Mouse (Mus musculus): ENCODE data around the gene Phactr4. TPM values are rescaled to one million over a fixed set of nuclear protein-coding genes. Genes with fewer than 3 reads are reported as not detected.
A peak's percentile ranks its signal among the peaks of the same experiment; 100 is the strongest.

The Phactr4 gene
- polyA plus RNA-seq, 1 experiment from 2014 or later = 27.3 TPM

DNA sequence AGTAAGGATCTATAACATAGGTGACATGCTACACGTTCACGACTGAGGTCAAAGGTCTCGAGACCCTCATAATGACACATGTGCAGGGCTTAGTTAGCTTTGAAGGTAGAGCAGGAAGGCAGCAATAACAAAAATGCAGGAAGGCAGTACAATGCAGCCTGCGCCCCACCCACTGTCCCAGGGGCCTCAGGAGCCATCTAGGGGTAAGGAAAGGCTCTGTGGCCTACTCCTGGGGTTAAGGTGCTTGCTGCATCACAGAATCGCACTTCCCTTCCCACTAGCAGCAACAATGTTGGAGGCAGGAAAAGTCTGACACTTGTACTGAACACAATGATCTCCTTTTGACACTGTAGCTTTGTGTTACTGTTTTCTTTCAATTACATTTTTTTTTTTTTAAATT, 34.7 kb downstream of the Phactr4 start:
- no peak overlapping the region for H3K9ac ChIP-seq
- H3K4me3 ChIP-seq (replicated peaks) = no peak overlapping the region
- H3K4me1 ChIP-seq = peaks cover 15% of the 10 kb centered on the region
- H3K27ac ChIP-seq = peak overlapping the region; percentile 41
- WGBS = 71% methylated on average over 5 of the region's 5 CpGs
- no peaks in the 10 kb centered on the region for H3K9me3 ChIP-seq (replicated peaks)
- no peak overlapping the region for H3K4me2 ChIP-seq
- ATAC-seq (replicated peaks; ENCODE audit: low FRiP score) = no peak
- peaks cover 40% of the 10 kb centered on the region for H3K36me3 ChIP-seq
- no peaks in the 10 kb centered on the region for H3K27me3 ChIP-seq

DNA sequence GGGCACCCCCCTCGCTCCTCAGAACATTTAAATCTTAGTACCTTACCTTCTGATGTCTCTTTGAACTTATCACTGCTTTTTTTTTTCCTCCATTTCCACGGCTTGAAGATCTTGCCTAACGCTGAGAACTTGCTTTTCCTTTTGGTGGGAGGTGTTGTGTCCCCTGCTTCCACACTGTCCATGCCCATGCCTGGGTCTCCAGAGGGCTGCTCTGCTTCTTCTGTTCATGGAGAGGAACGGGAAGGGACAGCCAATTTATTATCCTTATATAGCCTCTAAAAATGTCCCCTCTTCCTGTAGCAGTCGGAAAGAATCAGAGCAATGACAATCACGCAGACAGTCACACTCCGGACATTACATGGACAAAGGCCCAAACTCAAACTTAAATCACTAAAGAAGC, 35.4 kb downstream of the Phactr4 start:
- H3K9me3 ChIP-seq (replicated peaks) = no peaks in the 10 kb centered on the region
- no peak overlapping the region for H3K4me3 ChIP-seq (replicated peaks)
- 70% methylated on average over 7 of the region's 7 CpGs for WGBS
- no peak overlapping the region for H3K4me2 ChIP-seq
- no peak overlapping the region for H3K9ac ChIP-seq
- H3K27ac ChIP-seq = 0 out of 2 replicates have a peak overlapping the region, but pooled peaks have one; percentile 41
- H3K27me3 ChIP-seq = no peaks in the 10 kb centered on the region
- ATAC-seq (replicated peaks; ENCODE audit: low FRiP score) = no peak
- peaks cover 15% of the 10 kb centered on the region for H3K4me1 ChIP-seq
- peaks cover 41% of the 10 kb centered on the region for H3K36me3 ChIP-seq

DNA sequence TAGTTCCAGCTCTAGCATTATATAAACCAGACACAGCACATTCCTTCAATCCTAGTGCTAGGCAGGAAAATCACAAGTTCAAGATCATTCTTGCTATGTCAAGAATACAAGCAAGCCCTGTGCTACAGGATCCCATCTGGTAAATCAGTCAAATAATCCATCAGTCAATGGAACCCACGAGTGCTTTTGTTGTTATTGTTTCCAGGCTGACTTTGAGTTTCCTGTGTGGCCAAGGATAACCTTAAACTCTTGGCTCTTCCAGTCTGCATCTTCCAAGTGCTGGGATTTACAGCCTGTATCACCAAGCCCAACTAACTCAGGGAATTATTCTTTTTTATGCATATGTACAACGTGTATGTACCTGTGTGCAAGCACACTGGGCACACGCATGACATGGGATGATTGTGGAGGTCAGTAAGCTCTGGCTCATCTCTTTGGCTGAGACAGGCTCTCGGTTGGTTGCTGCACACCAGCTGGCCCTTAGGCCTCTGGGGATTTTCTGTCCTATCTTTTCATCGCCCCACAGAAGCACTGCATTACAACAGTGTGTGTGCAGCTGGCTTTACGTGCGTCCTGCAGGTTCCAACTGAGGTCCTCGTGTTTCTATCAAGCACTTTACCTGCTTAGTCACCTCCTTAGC, 36.4 kb downstream of the Phactr4 start:
- no peak for ATAC-seq (replicated peaks; ENCODE audit: low FRiP score)
- Histone ChIP-seq H3K36me3 (peaks cover 45% of the 10 kb centered on the region), H3K27ac (no peak overlapping the region), H3K9me3 (replicated peaks) (no peaks in the 10 kb centered on the region), H3K4me2 (no peak overlapping the region), H3K9ac (no peak overlapping the region), H3K4me1 (peaks cover 15% of the 10 kb centered on the region), H3K4me3 (replicated peaks) (no peak overlapping the region), H3K27me3 (no peaks in the 10 kb centered on the region)
- WGBS = 76% methylated on average over 8 of the region's 8 CpGs

DNA sequence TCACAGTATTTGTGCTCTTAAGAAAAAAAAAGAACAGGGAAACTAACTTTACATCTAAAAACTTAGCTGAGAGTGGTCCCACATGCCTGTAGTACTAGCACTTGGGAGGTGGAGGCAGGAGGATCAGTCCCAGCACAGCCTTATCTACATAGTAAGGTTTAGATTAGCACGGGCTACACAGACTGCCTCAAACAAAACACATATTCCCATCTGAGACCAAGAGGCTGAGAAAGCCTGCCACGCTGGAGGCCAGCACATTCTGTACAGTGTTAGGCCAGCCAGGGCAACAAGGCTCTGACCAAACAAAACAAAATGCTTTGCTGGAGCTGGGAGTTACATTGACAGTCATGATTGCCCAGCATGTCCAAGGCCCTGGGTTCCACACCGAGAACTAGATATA, 38.8 kb downstream of the Phactr4 start:
- no peak overlapping the region for H3K27ac ChIP-seq
- H3K36me3 ChIP-seq = peaks cover 49% of the 10 kb centered on the region
- 93% methylated on average over 3 of the region's 3 CpGs for WGBS
- H3K27me3 ChIP-seq = no peaks in the 10 kb centered on the region
- no peak overlapping the region for H3K4me3 ChIP-seq (replicated peaks)
- H3K9me3 ChIP-seq (replicated peaks) = no peaks in the 10 kb centered on the region
- peaks cover 9% of the 10 kb centered on the region for H3K4me1 ChIP-seq
- no peak overlapping the region for H3K9ac ChIP-seq
- no peak for ATAC-seq (replicated peaks; ENCODE audit: low FRiP score)
- no peak overlapping the region for H3K4me2 ChIP-seq

DNA sequence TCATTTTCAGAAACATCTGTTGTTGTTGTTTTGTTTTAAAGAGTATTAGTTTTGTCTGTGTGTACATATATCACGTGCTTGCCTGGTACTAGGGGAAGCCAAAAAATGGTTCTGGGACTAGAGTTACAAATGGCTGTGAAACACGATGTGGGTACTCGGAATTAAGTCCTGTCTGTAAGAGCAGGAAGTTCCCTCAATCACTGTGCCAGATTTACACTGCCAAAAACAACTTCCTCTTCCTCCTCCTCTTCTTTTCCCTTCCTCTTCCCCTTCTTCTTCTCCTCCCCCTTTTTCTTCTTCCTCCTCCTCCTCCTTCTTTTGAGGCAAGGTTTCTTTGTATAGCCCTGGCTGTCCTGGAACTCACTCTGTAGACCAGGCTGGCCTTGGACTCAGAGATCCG, 40.0 kb downstream of the Phactr4 start:
- Histone ChIP-seq H3K27me3 (no peaks in the 10 kb centered on the region), H3K4me3 (replicated peaks) (no peak overlapping the region), H3K9ac (no peak overlapping the region), H3K27ac (no peak overlapping the region), H3K4me1 (peaks cover under 1% of the 10 kb centered on the region; the same call in 1 of the 2 replicates), H3K4me2 (no peak overlapping the region), H3K9me3 (replicated peaks) (no peaks in the 10 kb centered on the region), H3K36me3 (peaks cover 60% of the 10 kb centered on the region)
- no peak for ATAC-seq (replicated peaks; ENCODE audit: low FRiP score)
- WGBS = 83% methylated on average over 4 of the region's 4 CpGs

DNA sequence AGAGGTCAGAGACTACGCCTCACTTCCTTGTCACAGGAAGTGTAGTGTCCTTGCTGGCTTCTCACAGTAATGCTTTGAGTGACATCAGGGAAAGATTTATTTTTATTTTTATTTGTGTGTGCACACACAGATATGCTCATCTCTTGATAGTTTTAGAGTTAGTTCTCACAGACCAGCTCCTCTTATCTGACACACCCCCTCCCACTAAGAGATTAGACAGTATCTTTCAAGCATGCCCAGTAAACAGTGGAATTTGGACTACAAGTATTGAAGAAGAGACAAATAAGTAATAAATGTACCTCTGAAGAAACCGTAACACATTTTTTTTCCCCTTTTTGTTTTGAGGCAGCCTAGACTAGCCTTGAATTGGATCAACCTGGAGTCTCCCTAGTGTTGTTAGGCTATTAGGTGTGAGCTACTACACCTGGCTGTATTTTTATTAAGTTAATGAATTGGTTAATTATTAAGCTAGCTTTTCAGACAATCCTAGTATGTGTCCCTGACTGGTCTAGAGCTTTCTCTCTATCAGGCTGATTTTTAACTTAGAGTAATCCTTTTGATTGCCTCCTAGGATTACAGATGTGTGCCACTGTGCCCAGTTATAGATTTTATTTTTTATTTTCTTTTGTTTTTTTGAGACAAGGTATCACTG, 41.2 kb downstream of the Phactr4 start:
- H3K9me3 ChIP-seq (replicated peaks) = no peaks in the 10 kb centered on the region
- no peak for ATAC-seq (replicated peaks; ENCODE audit: low FRiP score)

DNA sequence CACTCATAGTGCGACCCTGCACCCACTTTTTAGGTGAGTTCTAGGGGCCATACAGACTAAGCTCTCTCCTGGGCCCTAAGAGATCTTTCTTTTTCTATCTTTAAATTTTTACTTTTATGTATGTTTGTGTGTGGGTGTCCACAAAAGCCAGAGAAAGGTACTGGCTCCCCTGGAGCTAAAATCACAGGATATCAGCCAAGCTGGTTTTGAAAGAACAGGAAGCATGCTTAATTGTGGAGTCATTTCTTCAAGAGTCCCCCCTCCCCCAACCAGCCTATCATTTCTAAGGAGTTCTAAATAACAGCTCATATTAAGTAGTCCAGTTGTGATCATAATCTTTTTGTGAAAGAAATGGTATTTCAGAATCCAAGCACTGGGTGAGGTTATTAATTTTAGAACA, 48.5 kb downstream of the Phactr4 start:
- H3K27ac ChIP-seq = no peak overlapping the region
- 97% methylated on average over 1 of the region's 1 CpGs for WGBS
- no peak overlapping the region for H3K4me2 ChIP-seq
- peaks cover 89% of the 10 kb centered on the region for H3K36me3 ChIP-seq
- no peak overlapping the region for H3K9ac ChIP-seq
- H3K4me1 ChIP-seq = no peaks in the 10 kb centered on the region
- no peaks in the 10 kb centered on the region for H3K27me3 ChIP-seq
- ATAC-seq (replicated peaks; ENCODE audit: low FRiP score) = no peak
- H3K9me3 ChIP-seq (replicated peaks) = no peaks in the 10 kb centered on the region
- no peak overlapping the region for H3K4me3 ChIP-seq (replicated peaks)

More for the DNA sequence above, 41.2 kb downstream of the Phactr4 start:
- H3K9ac ChIP-seq = no peak overlapping the region
- WGBS = 92% methylated on average over 2 of the region's 2 CpGs
- no peak overlapping the region for H3K4me3 ChIP-seq (replicated peaks)
- H3K4me1 ChIP-seq = no peaks in the 10 kb centered on the region
- H3K4me2 ChIP-seq = no peak overlapping the region
- H3K27ac ChIP-seq = no peak overlapping the region
- H3K27me3 ChIP-seq = no peaks in the 10 kb centered on the region
- peaks cover 62% of the 10 kb centered on the region for H3K36me3 ChIP-seq

DNA sequence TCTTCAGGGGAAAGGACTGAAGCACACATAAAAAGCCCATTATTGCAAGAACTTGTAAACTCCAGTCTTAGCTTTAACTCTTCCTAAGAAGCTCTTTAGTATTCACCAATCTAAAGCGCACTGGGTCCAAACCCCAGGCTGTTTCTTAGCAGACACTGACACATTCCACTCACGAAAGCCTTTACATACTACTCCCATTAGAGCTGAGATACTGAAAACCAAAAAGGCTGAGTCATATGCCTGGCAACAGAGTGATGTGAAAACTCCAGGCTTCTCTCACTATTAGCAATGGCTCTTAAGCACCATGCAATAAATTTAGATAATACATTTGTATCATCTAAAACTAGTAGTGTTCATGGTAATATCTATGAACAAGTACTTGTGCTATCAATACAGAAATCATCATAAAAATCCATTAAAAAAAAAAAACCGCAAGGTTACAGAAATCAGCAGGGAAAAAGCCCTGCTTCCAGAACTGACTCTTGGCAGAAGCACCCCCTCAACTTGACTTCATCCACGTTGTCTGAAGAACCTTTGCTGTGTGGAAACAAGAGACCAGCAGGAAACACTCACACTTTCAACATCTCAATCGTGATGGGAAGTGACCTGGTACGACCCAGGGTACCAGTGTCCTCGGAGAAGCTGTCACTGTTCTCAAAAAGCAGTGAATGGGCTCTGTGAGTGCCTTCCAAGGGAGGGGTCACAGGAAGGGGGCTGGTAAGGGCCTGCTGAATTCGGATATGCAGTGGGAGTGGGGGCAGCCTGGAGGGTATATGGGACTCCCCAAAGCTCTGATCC, 52.1 kb downstream of the Phactr4 start:
- ATAC-seq (replicated peaks; ENCODE audit: low FRiP score) = no peak
- 76% methylated on average over 8 of the region's 8 CpGs for WGBS
- H3K4me1 ChIP-seq = no peaks in the 10 kb centered on the region
- H3K4me2 ChIP-seq = no peak overlapping the region
- H3K9me3 ChIP-seq (replicated peaks) = no peaks in the 10 kb centered on the region
- H3K9ac ChIP-seq = no peak overlapping the region
- no peak overlapping the region for H3K27ac ChIP-seq
- H3K4me3 ChIP-seq (replicated peaks) = no peak overlapping the region
- H3K27me3 ChIP-seq = no peaks in the 10 kb centered on the region
- peaks cover 96% of the 10 kb centered on the region for H3K36me3 ChIP-seq

DNA sequence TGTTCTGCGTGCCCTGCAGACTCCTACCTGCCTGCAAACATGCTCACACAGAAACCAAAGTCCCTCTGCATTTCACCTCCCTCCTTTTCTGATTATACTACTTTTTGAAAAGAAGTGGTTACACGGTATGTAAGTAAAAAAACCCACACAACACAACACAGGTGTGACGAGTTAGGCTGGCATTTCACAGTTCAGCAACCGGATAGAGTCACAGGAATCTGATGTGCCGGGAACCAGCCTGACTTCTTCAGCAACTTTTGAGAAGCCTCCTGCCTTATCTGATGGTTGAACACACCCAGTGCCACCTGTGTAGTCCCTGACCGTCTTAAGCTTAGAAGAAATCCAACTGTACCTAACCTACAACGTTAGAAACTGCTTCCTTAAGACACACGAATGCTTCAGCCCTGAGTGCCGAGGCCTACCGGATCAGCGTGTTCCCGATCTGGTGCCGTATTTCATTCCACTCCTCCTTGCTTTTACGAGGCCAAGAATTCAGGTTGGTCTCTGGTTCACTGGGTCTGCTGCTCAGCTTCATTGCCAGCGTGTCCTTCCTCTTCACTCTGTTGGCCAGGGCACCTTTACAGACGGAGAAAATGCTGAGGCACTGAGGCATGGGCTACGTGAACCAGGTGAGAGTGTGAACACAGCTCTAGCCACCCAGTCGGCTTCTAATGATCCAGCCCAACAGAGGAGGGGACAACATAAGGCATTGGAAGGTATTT, 54.6 kb downstream of the Phactr4 start:
- no peaks in the 10 kb centered on the region for H3K27me3 ChIP-seq
- WGBS = 65% methylated on average over 18 of the region's 18 CpGs
- no peaks in the 10 kb centered on the region for H3K4me1 ChIP-seq
- no peaks in the 10 kb centered on the region for H3K9me3 ChIP-seq (replicated peaks)
- no peak overlapping the region for H3K4me2 ChIP-seq
- no peak for ATAC-seq (replicated peaks; ENCODE audit: low FRiP score)
- no peak overlapping the region for H3K27ac ChIP-seq
- peaks cover 96% of the 10 kb centered on the region for H3K36me3 ChIP-seq
- H3K9ac ChIP-seq = no peak overlapping the region
- H3K4me3 ChIP-seq (replicated peaks) = no peak overlapping the region

DNA sequence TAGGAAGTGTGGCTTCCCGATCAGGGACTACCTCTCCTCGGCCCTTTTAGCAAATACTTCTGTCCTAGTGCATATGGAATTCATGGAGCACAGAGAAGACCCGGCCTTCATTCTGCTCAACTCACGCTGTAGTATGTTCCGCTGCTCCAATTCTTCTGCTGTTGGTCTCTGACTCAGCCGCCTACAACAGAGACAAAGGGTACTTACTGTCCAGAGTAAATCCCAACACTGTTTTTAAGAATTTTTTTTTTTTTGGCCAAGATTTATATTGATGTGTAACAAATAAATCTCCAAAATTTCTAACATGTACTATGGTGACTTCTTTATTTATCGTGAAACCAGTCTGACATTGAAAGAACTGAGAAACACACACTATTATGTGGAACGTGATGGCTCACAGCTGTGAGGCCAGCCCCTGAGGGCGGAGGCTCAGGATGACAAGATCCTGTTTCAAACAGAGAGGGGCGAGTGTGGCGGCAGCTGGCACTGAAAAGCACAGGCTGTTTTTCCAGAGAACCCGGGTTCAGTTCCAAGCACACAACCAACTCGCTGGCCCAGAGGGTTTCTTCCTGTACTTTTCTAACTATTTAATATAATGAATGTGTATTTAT, 56.7 kb downstream of the Phactr4 start:
- ATAC-seq (replicated peaks; ENCODE audit: low FRiP score) = no peak
- Histone ChIP-seq H3K36me3 (peaks cover 94% of the 10 kb centered on the region), H3K9me3 (replicated peaks) (no peaks in the 10 kb centered on the region), H3K27ac (0 out of 2 replicates have a peak overlapping the region, but pooled peaks have one; percentile 45), H3K4me3 (replicated peaks) (no peak overlapping the region), H3K9ac (no peak overlapping the region), H3K27me3 (no peaks in the 10 kb centered on the region), H3K4me1 (no peaks in the 10 kb centered on the region), H3K4me2 (no peak overlapping the region)
- 56% methylated on average over 13 of the region's 13 CpGs for WGBS

DNA sequence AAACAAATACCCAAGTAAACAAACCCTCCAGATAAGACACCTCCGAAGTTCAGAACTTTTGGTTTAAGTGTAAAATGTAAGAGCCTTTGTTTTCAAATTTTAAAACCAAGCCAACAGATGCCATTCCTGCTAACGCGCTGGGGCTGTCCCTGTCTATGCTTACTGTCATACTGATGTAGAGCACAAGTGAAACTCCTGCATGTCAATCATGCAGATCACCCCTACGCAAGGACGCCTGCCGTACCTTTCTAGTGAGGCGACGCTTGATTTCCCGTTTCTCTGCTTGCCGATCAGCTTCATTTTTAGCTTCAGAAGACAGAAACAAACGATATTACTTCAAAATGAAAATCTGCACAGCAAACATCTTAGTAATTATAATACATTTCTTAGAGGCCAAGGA, 58.8 kb downstream of the Phactr4 start:
- WGBS = 96% methylated on average over 11 of the region's 11 CpGs
- ATAC-seq (replicated peaks; ENCODE audit: low FRiP score) = no peak
- Histone ChIP-seq H3K27ac (no peak overlapping the region), H3K27me3 (no peaks in the 10 kb centered on the region), H3K4me3 (replicated peaks) (no peak overlapping the region), H3K4me2 (no peak overlapping the region), H3K36me3 (peaks cover 94% of the 10 kb centered on the region), H3K4me1 (no peaks in the 10 kb centered on the region), H3K9ac (no peak overlapping the region), H3K9me3 (replicated peaks) (no peaks in the 10 kb centered on the region)

Data from kidney, embryonic 15.5 days (tissue).